Mouse (Mus musculus) common myeloid progenitor, adult 5-6 weeks (primary cell): Measurements from ENCODE around the gene Wdr13. TPM values are rescaled to one million over a fixed set of nuclear protein-coding genes. Genes with fewer than 3 reads are reported as not detected.

Experiments
- ATAC-seq: replicated peaks from 2 replicates; pipeline ENCODE4 v1.8.0; 2016; ENCODE audit warnings: low read depth, mild to moderate bottlenecking, moderate TSS enrichment, inconsistent platforms; ENCODE audit not compliant: poor library complexity, severe bottlenecking
- total RNA-seq: library from RNA; stranded (forward); fragments of 200-1000, 187-1606 nt; gene quantifications from 2 replicates; pipeline ENCODE4 v1.2.3, GENCODE M21; 2017

Gene Wdr13
- 25.8 and 29.6 TPM in 2 replicates for total RNA-seq

DNA sequence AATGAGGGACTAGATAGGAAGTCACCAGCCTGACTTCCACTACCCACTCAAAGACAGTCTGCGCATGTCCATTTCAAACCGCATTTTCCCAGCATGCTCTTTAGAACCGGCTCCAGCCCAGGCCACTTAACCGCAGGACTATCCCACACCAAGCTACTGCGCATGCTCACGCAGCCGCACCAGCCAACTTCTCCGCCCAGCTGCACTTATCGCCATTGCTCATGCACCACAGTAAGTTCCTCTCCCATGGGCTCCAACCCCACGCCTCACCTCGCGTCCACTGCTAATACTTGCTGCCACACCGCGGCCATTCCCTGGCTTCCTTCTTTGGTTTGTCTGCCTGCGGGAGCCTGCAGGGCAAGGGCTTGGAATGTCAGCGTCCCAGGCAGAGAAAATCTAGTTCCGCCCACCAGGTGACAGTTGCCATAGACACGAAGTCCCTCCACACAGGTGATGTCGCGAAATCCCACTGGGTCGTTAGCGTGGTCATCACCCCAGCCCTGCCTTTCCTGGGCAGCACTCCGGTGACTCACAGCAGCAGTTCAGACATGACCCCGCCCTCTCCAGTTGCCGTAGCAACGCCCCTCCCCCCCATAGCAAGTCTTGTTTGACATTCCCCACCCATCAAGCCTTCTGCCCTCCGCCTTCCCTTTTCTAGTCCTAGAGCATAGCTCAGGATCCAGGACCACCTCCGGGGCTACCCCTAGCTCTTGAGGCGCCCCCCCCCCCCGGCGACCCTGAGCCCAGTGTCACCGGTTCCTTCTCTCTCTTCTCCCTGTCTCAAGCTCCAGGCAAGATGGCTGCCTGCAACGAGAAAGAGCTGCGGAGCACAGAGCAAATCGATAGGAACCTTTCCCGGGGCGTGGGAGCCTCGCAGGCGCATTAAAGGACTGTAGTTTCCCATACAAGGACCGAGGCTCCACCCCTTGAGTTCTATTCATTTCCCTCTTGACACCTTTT, at the start of gene Wdr13:
TSS of gene Wdr13 (minus strand) at position 876 of the 960 bp plus-strand sequence.
- ATAC-seq, result peak; percentile 82

GRCm38 (mm10) chrX:8179646-8180045, 47.0 kb upstream of the Wdr13 start:
- ATAC-seq, result no peak

- ATAC-seq, result no peak
These were observed 46.2 kb upstream of the Wdr13 start for GRCm38 (mm10) chrX:8178871-8179270.

- ATAC-seq, result peak; percentile 87
These were observed 43.1 kb upstream of the Wdr13 start, which contains the start of gene Tbc1d25 for GRCm38 (mm10) chrX:8175504-8176385. TSS of gene Tbc1d25 (minus strand) at chrX:8176181.

GRCm38 (mm10) chrX:8175169-8175503, 42.4 kb upstream of the Wdr13 start:
- no peak for ATAC-seq

DNA sequence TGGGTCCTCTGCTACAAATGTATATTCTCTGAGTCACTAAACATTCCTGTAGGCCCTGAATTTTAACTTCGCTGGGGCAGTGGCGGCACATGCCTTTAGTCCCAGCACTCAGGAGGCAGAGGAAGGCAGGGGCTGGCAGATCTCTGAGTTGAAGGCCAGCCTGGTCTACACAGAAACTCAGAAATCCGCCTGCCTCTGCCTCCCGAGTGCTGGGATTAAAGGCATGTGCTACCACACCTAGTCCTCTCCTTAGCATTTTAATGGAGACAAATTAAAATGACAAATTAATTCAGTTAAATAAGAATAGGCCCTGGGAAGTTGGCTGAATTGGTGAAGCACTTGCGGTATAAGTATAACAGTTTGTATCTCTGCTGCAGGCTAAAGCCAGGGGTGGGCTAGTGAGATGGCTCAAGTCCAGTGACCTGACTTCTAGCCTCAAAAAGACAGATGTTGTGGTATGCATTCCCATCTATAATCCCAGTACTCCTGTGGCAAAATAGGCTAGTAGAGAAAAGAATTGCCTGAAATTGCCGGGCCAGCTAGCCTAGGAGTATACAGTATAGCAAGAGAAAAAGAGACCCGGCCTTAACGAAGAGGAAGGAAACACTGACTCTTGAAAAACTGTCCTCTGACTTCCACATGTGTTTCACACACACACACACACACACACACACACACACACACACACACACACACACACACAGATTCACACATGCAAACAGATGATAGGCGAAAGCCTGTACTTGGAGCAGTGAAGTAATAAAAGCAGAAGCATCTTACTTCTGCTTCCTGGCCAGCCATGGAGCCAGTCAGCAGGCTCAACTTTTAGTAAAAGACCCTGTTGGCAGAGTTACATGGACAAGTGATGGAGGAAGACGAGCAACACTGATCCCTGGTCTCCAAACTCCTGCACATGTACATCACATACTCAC, 35.3 kb upstream of the Wdr13 start:
- ATAC-seq, result peak; percentile 81

- no peak for ATAC-seq
These were observed 31.8 kb upstream of the Wdr13 start for GRCm38 (mm10) chrX:8164471-8164870.

- no peak for ATAC-seq
These were observed 30.4 kb upstream of the Wdr13 start for GRCm38 (mm10) chrX:8163076-8163475.

DNA sequence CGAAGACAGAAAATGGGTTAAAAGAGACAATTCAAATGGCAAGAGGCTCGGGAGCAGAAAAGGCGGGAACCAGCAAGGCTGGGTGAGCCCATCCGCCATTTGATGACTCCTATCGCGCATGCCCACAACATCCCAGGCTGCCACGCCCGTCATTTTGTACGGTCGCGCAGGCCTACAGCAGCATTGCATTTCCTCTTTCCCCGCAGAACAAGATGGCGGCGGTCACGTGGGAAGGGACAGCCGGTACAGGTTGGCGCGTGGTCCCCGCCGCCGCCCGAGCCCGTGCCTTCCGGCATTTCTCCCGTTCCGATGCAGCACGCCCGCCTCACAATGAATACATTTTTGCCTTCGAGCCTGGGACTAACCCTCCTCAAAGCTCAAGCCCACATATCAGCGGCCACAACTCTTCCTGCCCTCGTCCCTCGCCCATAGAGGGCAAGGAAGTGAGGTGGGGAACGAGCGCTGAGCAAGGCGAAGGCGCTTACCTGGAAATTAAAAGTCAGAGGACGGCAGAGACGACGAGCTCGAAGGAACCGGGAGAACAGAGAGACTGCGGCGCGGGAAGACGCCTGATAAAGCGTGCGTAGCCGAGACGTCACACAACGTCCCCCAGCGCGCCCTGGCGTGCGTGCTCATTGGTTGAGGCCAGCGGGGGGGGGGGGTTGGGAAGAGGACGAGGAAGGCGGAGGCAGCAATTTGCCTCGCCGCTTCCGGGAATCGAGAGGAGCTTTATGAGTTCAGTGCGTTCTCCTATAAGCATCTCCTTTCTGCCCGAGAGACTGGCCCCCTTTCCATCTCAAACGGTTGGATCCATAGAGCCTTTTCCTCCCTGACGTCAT, 12.7 kb upstream of the Wdr13 start, which contains the start of gene Rbm3:
TSS of gene Rbm3 (minus strand) at position 728 of the 839 bp plus-strand sequence.
- ATAC-seq, result peak; percentile 86

GRCm38 (mm10) chrX:8143750-8144149, 11.1 kb upstream of the Wdr13 start:
- ATAC-seq, result no peak

- ATAC-seq, result no peak
These were observed 10.3 kb upstream of the Wdr13 start for GRCm38 (mm10) chrX:8142948-8143347.

- no peak for ATAC-seq
These were observed 8.4 kb upstream of the Wdr13 start for GRCm38 (mm10) chrX:8141058-8141457.

GRCm38 (mm10) chrX:8140446-8140845, 7.8 kb upstream of the Wdr13 start:
- no peak for ATAC-seq

- ATAC-seq, result no peak
These were observed 6.8 kb upstream of the Wdr13 start for GRCm38 (mm10) chrX:8139480-8139879.

DNA sequence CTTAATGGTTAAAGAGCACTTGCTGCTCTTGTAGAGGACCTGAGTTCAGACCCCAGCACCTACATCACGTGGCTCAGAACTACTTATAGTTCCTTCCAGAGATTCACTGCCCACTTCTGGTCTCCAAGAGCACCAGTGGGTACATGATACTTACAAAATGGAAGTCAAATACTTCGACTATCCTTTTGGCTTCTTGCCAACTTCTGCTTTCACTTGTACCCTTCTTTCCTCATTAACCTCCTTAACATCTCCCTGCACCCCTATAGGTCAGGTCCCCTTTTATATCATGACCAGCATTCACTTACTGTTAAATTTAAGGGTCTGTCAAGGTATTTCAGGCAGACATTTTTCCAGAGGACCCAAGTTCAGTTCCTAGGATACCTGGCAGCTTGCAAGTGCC, 3.2 kb upstream of the Wdr13 start:
- ATAC-seq, result no peak

DNA sequence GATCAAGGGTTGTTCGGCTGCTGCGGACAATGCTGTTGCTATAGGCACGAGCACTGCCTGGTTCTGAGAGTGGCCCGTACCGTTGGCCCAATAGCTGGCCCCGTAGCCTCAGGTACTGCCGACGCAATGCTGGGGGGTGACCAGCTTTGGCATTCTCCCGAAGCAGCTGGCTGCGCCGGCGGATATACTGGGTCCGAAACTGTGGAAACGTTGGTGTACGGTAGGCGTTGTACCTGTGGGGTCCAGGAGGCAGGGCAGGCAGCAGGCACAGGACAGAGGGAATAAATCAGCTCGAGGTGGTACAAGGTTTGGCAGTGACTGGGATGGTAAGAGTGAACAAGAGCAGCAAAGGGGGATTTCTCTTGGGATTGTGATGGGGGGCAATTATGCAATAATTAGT, 1.3 kb downstream of the Wdr13 start:
- ATAC-seq, result no peak

GRCm38 (mm10) chrX:8125235-8125634, 7.5 kb downstream of the Wdr13 start:
- no peak; the same call in 1 of the 2 replicates for ATAC-seq

- no peak for ATAC-seq
These were observed 8.7 kb downstream of the Wdr13 start for GRCm38 (mm10) chrX:8123821-8124470.
